Mouse (Mus musculus) intestine, postnatal 0 days (tissue): Measurements from ENCODE around the gene Zfpl1. TPM values are rescaled to one million over a fixed set of nuclear protein-coding genes. Genes with fewer than 3 reads are reported as not detected.

Experiments
- ATAC-seq: fragments of 200-750 bp; cut with Nextera tagmentation; 2 replicates; pipeline ENCODE4 v1.8.0; 2017; ENCODE audit warnings: mild to moderate bottlenecking, moderate TSS enrichment, moderate library complexity
- H3K27ac ChIP-seq: fragments of 300-500 bp; sonication (generic); 2 replicates; pipeline ENCODE4 v1.5.1; 2014; ENCODE audit warnings: mild to moderate bottlenecking, low read depth, low read length, moderate library complexity
- H3K27me3 ChIP-seq: fragments of 300-500 bp; sonication (generic); replicated peaks from 2 replicates; pipeline ENCODE4 v1.6.1; 2014; ENCODE audit warnings: low read length, mixed read lengths; ENCODE audit not compliant: control insufficient read depth, insufficient read depth
- H3K36me3 ChIP-seq: fragments of 300-500 bp; sonication (generic); 2 replicates; pipeline ENCODE4 v1.6.1; 2014; ENCODE audit warnings: mild to moderate bottlenecking, moderate library complexity; ENCODE audit not compliant: control insufficient read depth, insufficient read depth
- H3K4me1 ChIP-seq: fragments of 300-500 bp; sonication (generic); replicated peaks from 2 replicates; pipeline ENCODE4 v1.6.1; 2014; ENCODE audit warnings: antibody characterized with exemption, low read length, mixed read lengths; ENCODE audit not compliant: control insufficient read depth, insufficient read depth
- H3K4me2 ChIP-seq: fragments of 300-500 bp; sonication (generic); replicated peaks from 2 replicates; pipeline ENCODE4 v1.6.1; 2014; ENCODE audit warnings: low read depth, mild to moderate bottlenecking, moderate library complexity
- H3K4me3 ChIP-seq: fragments of 300-500 bp; sonication (generic); 2 replicates; pipeline ENCODE4 v1.5.1; 2014; ENCODE audit warnings: low read depth, low read length
- H3K9ac ChIP-seq: fragments of 300-500 bp; sonication (generic); 2 replicates; pipeline ENCODE4 v1.6.1; 2014; ENCODE audit warnings: mild to moderate bottlenecking, low read depth, low read length
- H3K9me3 ChIP-seq: fragments of 300-500 bp; sonication (generic); 2 replicates; pipeline ENCODE4 v1.6.1; 2016; ENCODE audit warnings: mixed run types; ENCODE audit not compliant: control insufficient read depth
- CTCF ChIP-seq: sonication (generic); IDR thresholded peaks from 2 replicates; pipeline ENCODE4 v1.5.1; 2016; ENCODE audit warnings: low read depth, mild to moderate bottlenecking, control low read depth, antibody characterized with exemption, moderate library complexity
- WGBS: fragments of 180-500 bp; shearing (Covaris S2); extraction: QIAGEN DNeasy Blood & Tissue Kit; methylation state at CpG from one replicate; pipeline ENCODE4 v1.1.7; 2014; 5-methylcytosine and 5-hydroxymethylcytosine counted together
- polyA plus RNA-seq: library from polyadenylated mRNA; unstranded; fragments of >200 nt; fragmentation: Nextera tagmentation; extraction: Ambion mirVana; gene quantifications from 2 replicates; pipeline ENCODE4 v1.2.1, GENCODE M21; 2015

The Zfpl1 gene
- polyA plus RNA-seq, 1 experiment from 2014 or later: 54.9 TPM

GRCm38 (mm10) chr19:6085417-6085879 is 692 bp upstream of the Zfpl1 start:
- ATAC-seq: peak; percentile 71
- H3K27me3 ChIP-seq: no peaks in the 10 kb centered on the region
- no peaks in the 10 kb centered on the region; the same call in 1 of the 2 replicates for H3K4me1 ChIP-seq
- no peaks in the 10 kb centered on the region for H3K9me3 ChIP-seq
- H3K4me3 ChIP-seq: peak overlapping the region; percentile 77
- H3K36me3 ChIP-seq: peaks cover 33% of the 10 kb centered on the region
- peak overlapping the region; percentile 95 for H3K4me2 ChIP-seq
- no peak for TF ChIP-seq CTCF
- peak overlapping the region; percentile 64 for H3K9ac ChIP-seq
- 0% methylated on average over 17 of the region's 17 CpGs for WGBS
- peak overlapping the region; percentile 29 for H3K27ac ChIP-seq

DNA sequence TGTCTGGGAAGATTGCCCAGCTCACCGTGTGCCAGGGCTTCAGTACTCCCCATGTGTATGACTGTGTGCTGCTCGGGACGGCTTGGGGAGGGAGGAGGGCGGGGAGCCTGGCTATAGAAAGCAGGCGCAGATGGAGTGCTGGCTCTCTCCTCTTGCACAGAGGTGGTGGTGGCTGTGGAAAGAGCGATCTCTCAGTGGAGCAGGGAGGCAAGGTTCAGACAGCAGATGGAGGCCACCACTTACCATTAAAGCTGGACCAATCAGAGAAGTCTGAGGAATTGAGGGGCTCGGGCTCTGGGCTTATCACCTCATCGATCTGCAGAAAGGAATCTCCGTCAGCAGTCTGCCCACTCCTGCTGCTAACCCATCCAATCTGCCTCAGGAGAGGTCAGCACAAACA is 2.6 kb downstream of the Zfpl1 start, which contains the start of gene Gm28374:
Gene Gm28374 (minus strand): TSS at position 101 of the 400 bp plus-strand sequence.
- no peak for ATAC-seq

DNA sequence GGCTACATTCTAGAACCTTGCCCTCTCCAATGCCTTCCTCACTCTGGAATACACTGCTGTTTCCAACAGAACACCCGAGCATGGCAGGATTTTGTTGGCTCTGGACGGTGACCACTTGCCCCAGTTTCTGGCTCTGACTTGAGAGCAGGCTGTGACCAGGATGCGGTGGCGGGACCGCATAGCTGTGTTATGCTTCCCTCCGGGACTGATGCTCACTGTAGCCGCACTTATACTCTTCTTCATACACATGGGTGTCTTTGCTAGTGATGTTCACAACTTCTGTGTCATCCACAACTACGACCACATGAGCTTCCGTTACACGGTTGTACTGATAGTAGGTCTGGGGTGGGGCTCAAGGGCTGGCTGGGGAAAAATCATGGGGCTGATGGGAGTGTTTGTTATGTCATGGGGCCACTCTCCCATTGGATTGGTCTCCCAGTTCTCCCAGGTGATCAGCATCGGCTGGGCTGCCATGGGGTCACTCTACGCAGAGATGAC is 4.7 kb downstream of the Zfpl1 start, which contains the start of gene Tmem262:
Gene Tmem262 (plus strand): TSS at position 51 of the 498 bp plus-strand sequence.
- Histone ChIP-seq H3K27me3 (no peaks in the 10 kb centered on the region), H3K27ac (no peak within 1 kb of the TSS), H3K4me3 (no peak within 1 kb of the TSS), H3K4me1 (peaks cover 5% of the 10 kb centered on the region; the same call in 1 of the 2 replicates), H3K9me3 (no peaks in the 10 kb centered on the region), H3K36me3 (peaks cover 27% of the 10 kb centered on the region), H3K4me2 (no peak within 1 kb of the TSS), H3K9ac (no peak within 1 kb of the TSS)
- WGBS: 87% methylated on average over 12 of the region's 12 CpGs
- no peak for ATAC-seq
- no peak for TF ChIP-seq CTCF

More for the DNA sequence above, 2.6 kb downstream of the Zfpl1 start, which contains the start of gene Gm28374:
- Histone ChIP-seq H3K4me3 (no peak within 1 kb of the TSS), H3K36me3 (peaks cover 30% of the 10 kb centered on the region), H3K4me1 (no peaks in the 10 kb centered on the region; the same call in 1 of the 2 replicates), H3K27ac (no peak within 1 kb of the TSS), H3K9ac (no peak within 1 kb of the TSS), H3K4me2 (no peak within 1 kb of the TSS), H3K9me3 (no peaks in the 10 kb centered on the region), H3K27me3 (no peaks in the 10 kb centered on the region)
- TF ChIP-seq CTCF: no peak
- WGBS: 89% methylated on average over 9 of the region's 9 CpGs

DNA sequence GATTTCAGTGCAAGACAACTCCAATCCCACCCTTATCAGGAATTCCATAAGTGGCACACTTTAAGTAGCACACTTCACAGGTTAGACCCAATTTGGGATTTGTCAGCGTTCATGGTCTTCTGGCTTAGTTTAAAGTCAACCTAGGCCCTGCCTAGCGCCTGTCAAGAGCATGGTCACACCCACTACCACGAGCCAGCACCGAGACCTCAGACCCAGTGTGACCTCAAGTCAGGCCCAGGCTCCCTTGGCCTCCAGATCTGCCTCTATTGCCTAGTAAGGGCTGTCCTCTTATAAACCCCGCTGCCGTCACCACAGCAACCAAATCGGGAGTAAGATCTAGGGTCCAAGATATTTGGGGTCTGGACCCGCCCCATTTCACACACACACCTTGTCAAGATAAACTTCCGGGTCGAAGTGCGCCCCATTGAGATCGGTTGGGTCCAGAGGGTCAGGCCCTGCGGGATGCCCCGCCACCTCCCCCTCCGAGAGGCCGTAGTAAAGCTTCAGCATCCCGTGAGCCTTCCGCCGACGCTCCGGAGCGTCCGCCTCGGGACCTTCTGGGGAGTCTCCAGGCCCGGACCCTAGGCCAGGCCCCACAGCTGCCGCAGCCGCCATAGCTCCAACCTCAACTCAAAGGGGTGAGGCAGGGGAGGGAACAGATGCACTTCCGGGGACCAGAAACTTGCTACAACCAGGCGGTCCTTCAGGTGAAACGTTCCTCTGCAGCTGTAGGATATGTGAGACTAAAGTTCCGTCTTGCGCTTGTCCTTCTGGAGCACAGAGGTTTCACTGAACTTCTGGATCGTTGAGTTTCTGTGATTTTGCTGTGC is 8.0 kb downstream of the Zfpl1 start, which contains the start of gene Vps51:
Gene Vps51 (minus strand): TSS at position 668 of the 830 bp plus-strand sequence.
- Histone ChIP-seq H3K27ac (peak within 1 kb of the TSS; percentile 84), H3K4me1 (0 out of 2 replicates have a peak, but pooled peaks cover 5% of the 10 kb centered on the region), H3K36me3 (peaks cover 26% of the 10 kb centered on the region), H3K27me3 (no peaks in the 10 kb centered on the region), H3K4me3 (peak within 1 kb of the TSS; percentile 86), H3K9ac (peak within 1 kb of the TSS; percentile 78), H3K9me3 (no peaks in the 10 kb centered on the region), H3K4me2 (peak within 1 kb of the TSS; percentile 87)
- ATAC-seq: peak; percentile 86
- WGBS: under 1% methylated on average over 33 of the region's 33 CpGs
- no peak for TF ChIP-seq CTCF

- ATAC-seq: no peak
- Histone ChIP-seq H3K4me3 (no peak overlapping the region), H3K4me2 (no peak overlapping the region), H3K9ac (no peak overlapping the region), H3K27ac (no peak overlapping the region), H3K27me3 (no peaks in the 10 kb centered on the region), H3K36me3 (peaks cover 36% of the 10 kb centered on the region), H3K9me3 (no peaks in the 10 kb centered on the region), H3K4me1 (0 out of 2 replicates have a peak, but pooled peaks cover 5% of the 10 kb centered on the region)
- WGBS: 90% methylated on average over 5 of the region's 5 CpGs
- TF ChIP-seq CTCF: no peak
Observed at GRCm38 (mm10) chr19:6073889-6074288, 10.9 kb downstream of the Zfpl1 start.

GRCm38 (mm10) chr19:6071261-6071660 is 13.5 kb downstream of the Zfpl1 start:
- H3K4me2 ChIP-seq: no peak overlapping the region
- H3K9me3 ChIP-seq: no peaks in the 10 kb centered on the region
- no peak for ATAC-seq
- 0 out of 2 replicates have a peak, but pooled peaks cover 2% of the 10 kb centered on the region for H3K4me1 ChIP-seq
- H3K27ac ChIP-seq: no peak overlapping the region
- no peak overlapping the region for H3K9ac ChIP-seq
- no peaks in the 10 kb centered on the region for H3K27me3 ChIP-seq
- H3K4me3 ChIP-seq: no peak overlapping the region
- WGBS: 92% methylated on average over 19 of the region's 19 CpGs
- no peak for TF ChIP-seq CTCF
- H3K36me3 ChIP-seq: peaks cover 37% of the 10 kb centered on the region
